Mouse (Mus musculus): Measurements from ENCODE around the gene Clic1.
"Not testable (repeated sequence)": the region's sequence is repeated elsewhere in the genome, so short reads cannot be mapped to it uniquely, and the experiment has no call there.

The Clic1 gene

DNA sequence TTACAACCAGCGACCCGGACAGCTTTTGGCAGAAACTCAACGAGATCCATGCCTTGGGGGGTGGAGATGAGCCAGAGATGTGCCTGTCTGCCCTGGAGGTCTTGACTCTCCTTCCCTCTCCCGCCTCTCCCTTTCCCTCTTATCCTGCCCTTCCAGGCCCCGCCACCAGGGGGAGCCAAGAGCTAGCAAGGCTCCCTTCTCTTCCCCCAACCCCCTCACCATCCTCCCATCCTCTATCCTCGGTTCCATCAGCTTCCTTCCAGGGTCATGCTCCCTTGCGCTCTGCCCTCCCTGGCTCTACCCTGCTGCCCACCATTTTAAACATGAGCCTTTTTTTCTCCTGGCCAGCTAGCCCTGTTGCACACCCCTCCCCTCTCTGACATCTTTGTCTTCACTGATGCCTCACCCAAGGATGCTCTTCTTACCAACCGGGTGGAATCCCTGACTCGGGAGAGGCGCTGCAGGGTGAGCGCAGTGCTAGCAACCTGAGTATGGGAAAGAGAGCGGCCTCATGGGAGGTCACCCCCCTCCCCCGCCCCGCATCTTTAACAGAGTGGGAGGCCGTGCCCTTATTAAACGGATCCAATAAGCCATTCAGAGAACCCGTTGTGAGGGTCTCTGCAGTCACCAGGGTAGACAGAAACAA is 28.5 kb upstream of the Clic1 start:
- DNase-seq (ENCODE audit: low spot score in 2 of 2): peak; percentile 80 to 96

DNA sequence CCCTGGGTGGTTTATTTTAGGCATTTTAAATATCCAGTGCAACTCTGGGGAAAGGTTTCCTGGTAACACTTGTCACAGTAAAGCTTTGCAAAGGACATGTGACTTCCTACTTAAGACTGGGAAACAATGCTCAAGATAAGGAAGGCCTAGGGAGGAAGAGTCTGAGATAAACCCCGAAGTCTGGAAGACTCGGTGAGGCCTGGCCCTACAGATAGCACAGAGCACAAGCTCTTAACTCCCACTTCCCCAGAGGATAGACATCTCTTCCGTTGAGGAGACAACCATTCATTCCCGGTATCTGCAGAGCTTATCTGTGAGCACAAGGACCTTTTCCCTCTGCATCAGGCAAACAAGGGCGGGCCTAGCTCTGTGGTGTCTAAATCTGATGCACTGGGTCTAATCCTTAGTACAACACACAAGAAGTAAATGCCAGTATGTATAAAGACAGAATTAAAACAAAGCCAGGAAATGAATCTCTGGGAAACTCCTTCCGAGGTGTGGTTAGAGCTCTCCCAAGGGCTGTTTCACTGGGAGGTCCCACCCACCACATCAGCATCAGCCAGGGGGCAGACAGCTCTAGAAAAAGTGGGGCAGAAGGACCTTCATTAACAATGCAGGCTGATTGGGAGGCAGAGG is 27.8 kb upstream of the Clic1 start:
- DNase-seq (ENCODE audit: low spot score in 2 of 2): no peak

GRCm38 (mm10) chr17:35022541-35023060 is 27.2 kb upstream of the Clic1 start:
- DNase-seq (ENCODE audit: low spot score in 2 of 2): no peak

DNA sequence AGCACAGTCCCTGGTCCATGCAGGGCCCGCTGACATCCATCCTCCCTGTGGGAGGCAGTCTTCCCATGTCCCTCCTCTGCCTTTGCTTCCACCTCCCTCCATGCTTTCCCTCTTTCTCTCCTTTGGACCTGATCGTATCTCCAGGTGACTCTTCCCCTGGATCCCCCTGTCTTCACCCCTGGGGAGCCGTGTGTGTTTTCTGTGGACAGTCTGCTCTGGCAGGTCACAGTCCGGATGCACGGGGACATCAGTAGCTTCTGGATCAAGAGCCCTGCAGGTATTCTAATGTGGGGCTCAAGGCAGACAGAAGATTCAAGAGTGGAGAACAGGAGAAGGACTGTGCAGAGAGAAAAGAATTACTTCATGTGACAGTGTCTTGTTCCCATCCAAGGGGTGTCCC is 26.5 kb upstream of the Clic1 start:
- no peak for DNase-seq (ENCODE audit: low spot score in 2 of 2)

GRCm38 (mm10) chr17:35023756-35024155 is 26.0 kb upstream of the Clic1 start:
- DNase-seq (ENCODE audit: low spot score in 2 of 2): no peak

DNA sequence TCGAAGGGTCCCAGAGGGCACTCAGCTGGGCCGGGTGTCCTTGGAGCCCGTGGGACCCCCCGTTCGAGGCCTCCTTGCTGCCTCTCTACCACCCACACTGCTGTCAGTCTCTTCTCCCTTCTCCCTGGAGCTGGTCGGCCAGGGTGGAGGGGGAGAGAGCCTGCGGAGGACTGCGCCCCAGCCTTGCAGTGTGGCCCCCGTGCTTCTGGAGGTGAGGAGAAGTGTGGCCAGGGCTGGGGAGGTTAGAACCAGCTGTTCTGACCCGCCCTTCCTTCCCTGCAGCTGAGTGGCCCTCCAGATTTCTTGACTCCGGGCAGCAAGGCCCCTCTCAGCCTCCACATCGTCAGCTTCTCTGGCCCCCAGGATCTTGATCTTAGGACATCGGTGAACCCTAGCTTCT is 25.5 kb upstream of the Clic1 start:
- DNase-seq (ENCODE audit: low spot score in 2 of 2): no peak

DNA sequence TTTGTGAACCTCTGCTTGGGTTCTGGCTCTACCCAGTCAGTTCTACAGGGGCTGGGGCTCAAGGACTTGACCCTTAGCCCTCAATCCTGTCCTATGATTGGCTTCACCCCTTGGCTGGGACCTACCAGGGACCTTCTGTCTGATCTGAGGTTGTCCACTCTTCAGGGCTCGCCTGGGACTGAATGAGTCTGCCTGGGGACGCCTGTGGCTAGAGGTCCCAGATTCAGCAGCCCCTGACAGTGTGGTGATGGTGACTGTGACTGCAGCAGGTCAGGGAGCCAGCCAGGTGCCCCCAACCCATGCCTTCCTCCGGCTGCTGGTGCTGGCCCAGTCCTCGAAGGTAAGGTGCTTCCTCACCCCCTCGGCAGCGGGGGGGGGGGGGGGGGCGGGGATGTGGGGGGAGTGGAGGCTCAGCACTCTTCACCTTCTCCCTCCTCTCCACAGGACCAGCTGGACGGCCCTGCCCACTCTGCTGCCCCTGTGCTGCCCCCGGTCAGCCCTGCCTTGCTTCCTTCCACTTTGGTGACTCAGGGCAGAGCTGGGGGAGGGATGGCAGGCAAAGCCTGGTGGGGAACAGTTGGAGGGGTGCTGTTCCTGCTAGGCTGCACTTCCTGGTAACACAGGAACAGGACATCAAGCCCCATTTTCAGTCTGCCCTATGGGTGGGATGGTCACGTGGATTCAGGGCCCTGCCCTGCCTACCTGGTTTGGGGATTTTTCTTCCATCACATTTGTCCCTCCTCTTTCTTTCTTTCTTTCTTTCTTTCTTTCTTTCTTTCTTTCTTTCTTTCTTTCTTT is 24.9 kb upstream of the Clic1 start:
- no peak for DNase-seq (ENCODE audit: low spot score in 2 of 2)

DNA sequence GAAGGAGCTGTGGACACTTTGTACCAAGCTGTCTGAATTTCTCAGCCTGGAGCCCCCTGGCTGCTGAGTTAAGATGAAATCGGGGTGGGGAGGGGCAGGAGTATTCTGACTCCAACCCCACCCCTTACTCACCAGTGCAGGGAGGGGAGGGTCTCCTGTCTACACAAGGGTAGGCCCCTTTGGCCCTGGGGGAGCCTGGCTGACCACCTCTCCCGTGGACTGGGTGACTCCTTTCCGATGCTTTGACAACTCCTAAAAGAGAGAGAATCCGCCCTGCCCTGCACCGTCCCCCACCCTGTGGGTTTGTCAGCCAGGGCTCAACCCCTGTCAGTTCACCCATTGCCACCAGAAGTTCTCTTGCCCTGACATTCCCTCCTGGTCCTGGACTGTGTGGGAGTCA is 23.6 kb upstream of the Clic1 start:
- DNase-seq (ENCODE audit: low spot score in 2 of 2): no peak

GRCm38 (mm10) chr17:35027277-35028068 is 22.3 kb upstream of the Clic1 start, which contains the start of gene Sapcd1:
Gene Sapcd1, minus strand, starts transcription at chr17:35028016.
- peak; percentile 58 to 83 for DNase-seq (ENCODE audit: low spot score in 2 of 2)

- DNase-seq (ENCODE audit: low spot score in 2 of 2): no peak
Measured at GRCm38 (mm10) chr17:35028315-35028714, 21.5 kb upstream of the Clic1 start.

DNA sequence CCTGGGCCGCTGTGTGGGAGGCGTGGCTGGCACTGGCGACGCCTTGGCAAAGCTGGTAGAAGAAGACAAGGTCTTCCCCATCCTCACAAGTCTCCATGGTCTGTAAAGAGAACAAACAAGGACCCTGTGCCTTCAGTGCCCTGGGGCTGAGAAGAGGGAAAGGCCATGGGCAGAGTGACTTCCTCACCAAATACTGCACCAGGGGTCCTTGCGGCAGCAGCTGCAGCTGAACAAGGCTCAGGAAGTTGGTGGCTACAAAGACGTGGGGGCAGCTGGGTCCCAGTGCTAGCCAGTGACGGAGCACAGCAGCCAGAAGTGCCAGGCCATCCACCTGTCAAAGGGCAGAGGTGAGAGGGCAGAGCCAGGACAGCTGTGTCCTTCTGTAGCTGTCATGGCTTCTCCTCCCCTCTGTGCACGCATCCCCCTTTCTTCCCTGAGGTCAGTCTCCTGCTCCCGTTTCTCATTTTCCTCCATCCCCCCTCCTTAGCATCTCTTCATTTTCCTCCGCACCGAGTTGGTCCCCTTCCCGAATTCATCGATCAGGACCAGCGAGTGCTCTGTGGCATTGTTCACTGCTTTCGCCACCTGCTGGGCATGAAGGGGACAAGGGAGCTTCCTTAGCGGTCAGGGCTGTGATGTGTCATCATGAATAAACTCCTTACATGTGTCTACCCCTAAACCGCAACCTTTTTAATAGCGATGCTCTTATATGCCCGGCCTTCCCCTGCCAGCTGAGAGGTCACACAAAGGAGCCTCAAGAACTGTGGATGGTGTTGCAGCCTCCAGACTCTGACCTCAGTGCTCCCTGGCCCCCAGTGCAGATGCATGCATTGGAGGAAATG is 19.9 kb upstream of the Clic1 start:
- no peak for DNase-seq (ENCODE audit: low spot score in 2 of 2)

DNA sequence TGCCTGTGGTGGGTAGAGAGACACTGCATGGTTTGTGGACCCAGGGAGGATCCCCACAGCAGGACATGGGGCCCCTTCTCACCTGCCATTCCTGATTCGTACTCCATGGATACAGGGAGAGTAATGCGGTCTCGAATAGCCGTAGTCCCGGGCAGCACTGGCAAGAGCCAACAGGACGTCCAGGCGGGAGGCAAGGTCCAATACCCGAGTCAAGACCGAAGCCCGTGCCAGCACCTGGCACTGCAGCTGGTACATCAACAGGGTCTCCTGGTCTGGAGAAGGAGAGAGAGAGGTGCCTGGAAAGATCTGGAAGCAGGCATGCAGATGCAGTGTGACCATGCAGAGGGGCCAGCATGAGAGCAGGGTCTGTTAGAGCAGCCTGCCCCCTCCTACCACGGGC is 18.5 kb upstream of the Clic1 start:
- no peak for DNase-seq (ENCODE audit: low spot score in 2 of 2)

DNA sequence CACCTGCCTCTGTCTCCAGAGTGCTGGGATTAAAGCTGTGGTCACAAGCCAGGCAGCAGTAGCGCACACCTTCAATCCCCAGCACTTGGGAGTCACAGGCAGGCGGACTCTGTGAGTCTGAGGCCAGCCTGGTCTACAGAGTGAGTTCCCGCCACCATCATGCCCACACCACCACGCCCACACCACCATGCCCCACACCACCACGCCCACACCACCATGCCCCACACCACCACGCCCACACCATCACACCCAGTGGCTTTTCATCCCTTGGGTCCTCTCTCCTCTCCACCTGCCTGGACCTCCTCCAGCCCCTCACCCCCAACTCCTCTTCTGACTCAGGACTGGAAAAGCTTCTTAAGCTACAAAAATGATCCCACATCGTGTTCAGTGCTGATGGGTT is 17.9 kb upstream of the Clic1 start:
- no peak for DNase-seq (ENCODE audit: low spot score in 2 of 2)

GRCm38 (mm10) chr17:35032323-35032870 is 17.4 kb upstream of the Clic1 start:
- DNase-seq (ENCODE audit: low spot score in 2 of 2): no peak

DNA sequence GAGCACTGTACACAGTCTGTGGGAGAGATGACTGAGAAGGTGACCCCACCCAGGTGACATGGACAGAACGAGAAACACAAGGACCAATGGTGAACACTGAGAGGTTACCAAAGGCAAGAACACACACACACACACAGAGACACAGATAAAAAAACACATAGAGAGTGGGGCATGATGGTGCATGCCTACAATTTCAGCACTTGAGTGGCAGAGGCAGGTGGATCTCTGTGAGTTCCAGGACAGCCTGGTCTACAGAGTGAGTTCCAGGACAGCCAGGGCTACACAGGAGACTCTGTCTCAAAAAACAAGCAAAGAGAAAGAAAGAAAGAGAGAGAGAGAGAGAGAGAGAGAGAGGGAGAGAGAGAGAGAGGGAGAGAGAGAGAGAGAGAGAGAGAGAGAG is 16.1 kb upstream of the Clic1 start:
- DNase-seq (ENCODE audit: low spot score in 2 of 2): not testable (repeated sequence)

- DNase-seq (ENCODE audit: low spot score in 2 of 2): no peak
Measured at GRCm38 (mm10) chr17:35034896-35035295, 14.9 kb upstream of the Clic1 start.

- no peak for DNase-seq (ENCODE audit: low spot score in 2 of 2)
Measured at GRCm38 (mm10) chr17:35039121-35039873, 10.5 kb upstream of the Clic1 start.

DNA sequence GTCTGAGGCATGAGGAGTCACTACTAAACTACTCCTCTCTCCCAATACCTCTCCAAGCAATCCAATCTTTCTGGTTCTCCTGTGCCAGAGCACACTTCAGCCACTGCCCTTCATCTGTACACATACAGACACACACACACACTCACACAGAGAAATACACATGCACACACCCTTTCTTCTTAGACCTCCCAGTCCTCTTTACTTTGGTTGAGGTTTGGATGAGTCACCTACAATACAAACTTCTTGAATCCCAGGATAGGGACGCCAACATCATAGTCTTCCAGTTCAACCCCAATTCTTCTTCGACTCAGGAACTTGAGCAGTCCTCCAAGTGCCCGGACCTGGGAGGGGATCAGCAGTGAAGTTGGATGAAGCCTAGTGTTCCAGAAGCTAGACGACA is 6.0 kb upstream of the Clic1 start:
- no peak for DNase-seq (ENCODE audit: low spot score in 2 of 2)

GRCm38 (mm10) chr17:35044904-35045806 is 4.6 kb upstream of the Clic1 start:
- DNase-seq (ENCODE audit: low spot score in 2 of 2): no peak

Measured in cerebellum, postnatal 4 days (tissue).